Mouse (Mus musculus): Measurements from ENCODE around the gene Ncam1. TPM values are rescaled to one million over a fixed set of nuclear protein-coding genes. Genes with fewer than 3 reads are reported as not detected.
A peak's percentile ranks its signal among the peaks of the same experiment; 100 is the strongest.

Ncam1 gene
- polyA plus RNA-seq, 1 experiment: 0.50 TPM

DNA sequence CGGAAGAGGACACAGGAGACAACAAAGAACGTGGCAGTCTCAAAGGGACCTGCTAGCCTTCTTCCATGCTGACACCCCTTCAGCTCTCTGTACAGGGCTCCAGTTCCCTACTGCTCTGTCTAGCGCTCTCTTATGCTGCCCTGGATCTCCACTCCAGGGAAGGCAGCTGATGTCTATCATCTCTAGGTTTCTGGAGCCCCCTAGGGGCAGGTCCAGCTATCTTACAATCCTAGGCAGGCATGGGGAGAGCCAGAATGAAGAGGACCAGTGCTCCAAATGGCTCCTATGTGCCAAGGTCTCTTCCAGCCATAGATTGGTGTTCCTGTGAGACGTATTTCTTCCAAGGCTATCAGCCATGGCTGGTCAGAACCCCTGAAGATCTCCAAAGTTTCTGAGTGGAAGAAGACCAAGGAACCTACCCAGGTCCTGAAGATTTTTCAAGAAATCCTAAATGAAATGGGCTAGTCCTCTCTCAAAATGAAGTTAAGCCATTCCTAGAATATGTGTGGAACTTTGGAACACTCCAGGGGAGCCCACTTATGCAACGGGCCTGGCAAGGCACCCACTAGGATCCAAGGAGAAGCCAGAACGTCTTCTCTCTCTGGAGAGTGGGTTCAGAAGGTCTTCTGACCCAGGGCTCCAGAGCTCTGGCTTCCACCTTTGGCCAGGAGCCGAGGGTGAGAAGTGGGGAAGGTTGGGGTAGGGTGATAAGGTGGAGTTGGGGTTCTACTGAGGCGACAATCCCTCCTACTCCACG, 290.7 kb downstream of the Ncam1 start:
- Histone ChIP-seq H3K27ac (ENCODE audit: insufficient read depth, low read depth, low read length) (no peak overlapping the region), H3K4me3 (ENCODE audit: insufficient read depth, low read length) (no peak overlapping the region), H3K4me1 (ENCODE audit: control insufficient read depth, insufficient read depth, low read length) (no peaks in the 10 kb centered on the region)
- TF ChIP-seq CTCF (IDR thresholded peaks at IDR 0.05; ENCODE audit: low read depth, low read length): no peak
- no peak for TF ChIP-seq POLR2A (IDR thresholded peaks at IDR 0.05; ENCODE audit: borderline replicate concordance, low read depth, low read length)

DNA sequence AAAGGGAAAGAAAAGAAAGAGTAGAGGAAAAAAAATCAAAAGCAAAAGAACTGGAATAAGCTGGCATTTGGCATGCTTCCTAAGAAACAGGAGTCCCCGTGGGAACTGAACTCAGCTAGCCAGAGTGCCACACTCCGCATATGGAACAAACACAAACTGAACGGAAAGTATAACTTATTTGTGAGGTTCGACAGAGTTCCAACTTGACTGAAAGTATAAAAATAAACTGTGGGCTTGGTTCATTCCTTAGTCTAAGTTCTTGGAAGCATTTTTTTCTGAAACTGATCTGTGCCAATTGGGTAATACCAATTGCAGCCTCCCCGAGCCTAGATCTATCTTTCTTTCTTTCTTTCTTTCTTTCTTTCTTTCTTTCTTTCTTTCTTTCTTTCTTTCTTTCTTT, 294.1 kb downstream of the Ncam1 start:
- no peak overlapping the region for H3K4me3 ChIP-seq (ENCODE audit: insufficient read depth, low read length)
- no peak for TF ChIP-seq POLR2A (IDR thresholded peaks at IDR 0.05; ENCODE audit: borderline replicate concordance, low read depth, low read length)
- TF ChIP-seq CTCF (IDR thresholded peaks at IDR 0.05; ENCODE audit: low read depth, low read length): no peak
- H3K27ac ChIP-seq (ENCODE audit: insufficient read depth, low read depth, low read length): no peak overlapping the region
- no peaks in the 10 kb centered on the region for H3K4me1 ChIP-seq (ENCODE audit: control insufficient read depth, insufficient read depth, low read length)

DNA sequence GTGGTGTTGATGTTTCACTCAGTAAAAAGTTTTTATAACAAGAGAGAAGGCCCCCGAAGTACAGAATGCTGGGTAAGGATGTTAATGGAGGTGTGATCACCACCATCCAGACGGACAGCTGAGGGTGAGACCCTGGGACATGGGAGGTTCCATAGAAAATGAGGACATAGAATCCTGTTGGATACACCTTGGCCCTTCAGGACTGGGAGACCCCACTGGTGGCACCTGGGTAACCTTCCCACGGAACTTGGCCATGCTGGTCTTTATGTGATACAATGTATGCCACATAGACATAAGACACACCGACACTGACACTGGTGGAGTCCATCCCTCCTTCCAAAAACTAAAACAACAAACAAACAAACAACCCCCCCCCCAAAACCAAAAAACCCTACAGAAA, 296.5 kb downstream of the Ncam1 start:
- Histone ChIP-seq H3K4me1 (ENCODE audit: control insufficient read depth, insufficient read depth, low read length) (no peaks in the 10 kb centered on the region), H3K4me3 (ENCODE audit: insufficient read depth, low read length) (no peak overlapping the region), H3K27ac (ENCODE audit: insufficient read depth, low read depth, low read length) (no peak overlapping the region)
- TF ChIP-seq POLR2A (IDR thresholded peaks at IDR 0.05; ENCODE audit: borderline replicate concordance, low read depth, low read length) (no peak), CTCF (IDR thresholded peaks at IDR 0.05; ENCODE audit: low read depth, low read length) (no peak)

DNA sequence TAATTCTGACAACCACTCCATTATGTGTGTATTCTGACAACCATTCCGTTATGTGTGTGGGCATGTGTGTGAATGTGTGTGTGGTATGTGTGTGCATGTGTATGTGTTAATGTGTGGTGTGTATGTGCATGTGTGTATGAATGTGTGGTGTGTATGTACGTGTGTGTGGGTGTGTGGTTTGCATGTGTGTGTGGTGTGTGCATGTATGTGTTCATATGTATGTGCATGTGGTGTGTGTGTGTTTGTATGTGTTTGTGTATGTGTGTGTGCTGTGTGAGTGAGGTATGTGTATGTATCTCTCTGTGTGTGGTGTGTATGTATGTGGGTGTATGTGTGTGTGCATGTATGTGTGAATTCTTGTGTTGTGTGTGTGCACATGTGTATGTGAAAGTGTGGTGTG, 298.8 kb downstream of the Ncam1 start:
- TF ChIP-seq POLR2A (IDR thresholded peaks at IDR 0.05; ENCODE audit: borderline replicate concordance, low read depth, low read length) (no peak), CTCF (IDR thresholded peaks at IDR 0.05; ENCODE audit: low read depth, low read length) (no peak)
- H3K4me1 ChIP-seq (ENCODE audit: control insufficient read depth, insufficient read depth, low read length): no peaks in the 10 kb centered on the region
- H3K27ac ChIP-seq (ENCODE audit: insufficient read depth, low read depth, low read length): no peak overlapping the region
- H3K4me3 ChIP-seq (ENCODE audit: insufficient read depth, low read length): no peak overlapping the region

DNA sequence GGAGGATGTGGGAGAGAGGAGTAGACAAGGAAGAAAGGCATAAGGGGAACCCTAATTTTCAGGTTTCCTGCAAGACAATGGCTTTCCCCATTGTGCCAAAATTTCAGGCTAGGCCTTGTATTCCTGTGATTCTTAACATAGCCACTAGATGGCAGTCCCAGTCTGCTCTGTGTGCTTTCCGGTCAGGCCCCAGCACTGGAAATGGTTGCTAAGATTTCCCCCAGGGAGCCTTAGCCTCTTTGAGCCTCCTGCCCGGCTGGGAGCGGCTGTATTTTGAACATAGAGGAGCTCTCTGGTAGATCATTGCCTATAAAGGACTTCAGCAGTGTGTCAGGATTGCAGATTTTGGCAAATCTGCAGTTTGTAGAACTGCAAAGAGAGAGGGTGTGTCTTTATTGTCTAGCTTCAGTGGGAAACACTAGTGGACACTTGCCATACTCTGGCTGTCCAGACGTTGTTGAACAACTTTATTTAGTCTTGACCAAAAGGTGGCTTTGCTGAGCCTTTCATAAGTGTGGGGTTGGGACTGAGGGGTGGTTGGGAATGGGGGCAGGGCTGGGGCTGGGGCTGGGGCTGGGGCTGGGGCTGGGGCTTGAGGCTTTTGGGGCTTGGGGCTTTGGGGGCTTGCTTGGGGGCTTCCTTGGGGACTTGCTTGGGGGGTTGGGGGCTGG, 304.6 kb downstream of the Ncam1 start:
- Histone ChIP-seq H3K27ac (ENCODE audit: insufficient read depth, low read depth, low read length) (no peak overlapping the region), H3K4me1 (ENCODE audit: control insufficient read depth, insufficient read depth, low read length) (no peaks in the 10 kb centered on the region), H3K4me3 (ENCODE audit: insufficient read depth, low read length) (no peak overlapping the region)
- TF ChIP-seq CTCF (IDR thresholded peaks at IDR 0.05; ENCODE audit: low read depth, low read length): peak; percentile 73
- no peak for TF ChIP-seq POLR2A (IDR thresholded peaks at IDR 0.05; ENCODE audit: borderline replicate concordance, low read depth, low read length)

DNA sequence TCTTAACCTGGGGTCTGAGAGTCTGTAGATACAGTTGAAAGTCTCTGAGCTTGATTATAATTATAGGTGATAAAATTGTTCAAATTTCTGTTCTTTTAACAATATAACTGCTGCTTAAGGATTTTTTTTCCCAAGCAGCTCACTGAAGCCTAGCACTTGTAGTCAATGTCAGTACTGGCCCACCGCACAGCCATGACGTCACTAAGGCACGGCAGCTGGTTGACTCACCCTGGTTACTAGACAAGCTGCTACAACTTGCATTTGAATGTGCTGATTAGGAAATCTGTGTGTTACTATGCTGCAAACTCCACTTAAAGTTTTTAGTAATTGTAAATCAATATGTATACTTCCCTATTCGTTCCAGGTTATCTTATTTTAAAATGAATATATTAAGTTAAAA, 308.1 kb downstream of the Ncam1 start:
- Histone ChIP-seq H3K27ac (ENCODE audit: insufficient read depth, low read depth, low read length) (no peak overlapping the region), H3K4me3 (ENCODE audit: insufficient read depth, low read length) (no peak overlapping the region), H3K4me1 (ENCODE audit: control insufficient read depth, insufficient read depth, low read length) (no peaks in the 10 kb centered on the region)
- TF ChIP-seq POLR2A (IDR thresholded peaks at IDR 0.05; ENCODE audit: borderline replicate concordance, low read depth, low read length) (no peak), CTCF (IDR thresholded peaks at IDR 0.05; ENCODE audit: low read depth, low read length) (no peak)

DNA sequence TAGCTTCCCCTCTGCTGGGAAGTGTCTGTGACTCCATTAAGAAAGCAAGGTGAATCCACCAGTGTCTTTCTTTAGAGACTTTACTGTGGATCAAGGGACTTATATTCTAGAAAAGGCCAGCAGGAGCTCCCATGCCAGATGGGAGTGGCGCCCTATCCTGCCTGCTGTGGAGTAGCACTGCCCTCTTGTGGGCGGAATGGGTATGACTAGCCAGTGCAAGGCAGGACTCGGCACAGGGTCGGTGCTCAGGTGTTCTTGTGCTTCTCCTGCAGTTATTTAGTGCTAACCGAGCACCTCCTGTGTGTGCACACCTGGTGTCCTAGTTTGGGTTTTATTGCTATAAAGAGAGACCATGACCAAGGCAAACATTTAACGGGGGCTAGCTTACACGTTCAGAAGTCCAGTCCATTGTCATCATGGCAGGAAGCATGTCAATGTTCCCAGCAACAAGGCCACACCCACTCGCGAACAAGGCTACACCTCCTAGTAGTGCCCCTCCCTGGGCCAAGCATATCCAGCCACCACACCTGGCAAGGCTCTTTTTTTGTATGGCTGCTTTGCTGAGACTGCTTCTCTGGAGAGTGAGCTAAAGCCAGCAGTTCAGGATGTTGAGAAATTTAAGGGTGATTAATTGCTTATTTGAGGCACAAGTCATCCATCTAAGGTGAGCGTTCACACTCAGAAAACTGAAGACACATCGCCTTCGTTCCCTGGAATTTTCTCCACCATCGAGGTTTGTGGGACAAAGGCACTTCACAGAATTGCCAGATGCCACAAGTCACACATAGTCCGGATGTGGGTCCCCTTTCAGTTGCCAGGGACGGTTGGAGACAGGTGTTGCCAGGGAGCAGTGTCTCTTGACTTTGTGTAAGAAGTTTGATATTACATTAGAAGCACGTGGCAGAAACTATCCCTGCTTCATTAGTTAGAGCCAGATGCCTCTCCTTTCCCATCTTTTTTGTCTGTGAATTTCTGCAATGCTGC, 309.5 kb downstream of the Ncam1 start:
- no peaks in the 10 kb centered on the region for H3K4me1 ChIP-seq (ENCODE audit: control insufficient read depth, insufficient read depth, low read length)
- H3K4me3 ChIP-seq (ENCODE audit: insufficient read depth, low read length): no peak overlapping the region
- no peak for TF ChIP-seq POLR2A (IDR thresholded peaks at IDR 0.05; ENCODE audit: borderline replicate concordance, low read depth, low read length)
- TF ChIP-seq CTCF (IDR thresholded peaks at IDR 0.05; ENCODE audit: low read depth, low read length): peak; percentile 89
- no peak overlapping the region for H3K27ac ChIP-seq (ENCODE audit: insufficient read depth, low read depth, low read length)

DNA sequence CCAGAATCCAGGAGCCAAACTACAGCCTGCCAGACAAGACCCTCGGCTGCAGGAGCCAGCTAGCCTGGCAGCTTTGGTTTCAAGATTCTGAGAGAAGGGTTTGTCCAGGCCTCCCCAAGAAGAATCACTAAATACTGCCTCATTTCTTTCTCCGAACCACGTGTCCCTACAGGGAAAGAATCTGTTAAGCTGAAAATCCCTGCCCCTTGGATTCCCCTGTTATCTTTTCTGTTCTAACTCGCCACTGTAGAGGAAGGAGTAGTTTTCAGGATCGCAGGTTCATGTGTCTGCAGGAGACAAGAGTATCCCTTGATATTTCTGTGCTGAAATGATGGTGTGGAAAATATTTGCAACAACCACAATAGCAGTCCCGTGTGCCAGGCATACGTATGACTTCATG, 310.5 kb downstream of the Ncam1 start:
- Histone ChIP-seq H3K27ac (ENCODE audit: insufficient read depth, low read depth, low read length) (no peak overlapping the region), H3K4me3 (ENCODE audit: insufficient read depth, low read length) (no peak overlapping the region), H3K4me1 (ENCODE audit: control insufficient read depth, insufficient read depth, low read length) (peaks cover 3% of the 10 kb centered on the region; the same call in 1 of the 2 replicates)
- TF ChIP-seq POLR2A (IDR thresholded peaks at IDR 0.05; ENCODE audit: borderline replicate concordance, low read depth, low read length) (no peak), CTCF (IDR thresholded peaks at IDR 0.05; ENCODE audit: low read depth, low read length) (no peak)

DNA sequence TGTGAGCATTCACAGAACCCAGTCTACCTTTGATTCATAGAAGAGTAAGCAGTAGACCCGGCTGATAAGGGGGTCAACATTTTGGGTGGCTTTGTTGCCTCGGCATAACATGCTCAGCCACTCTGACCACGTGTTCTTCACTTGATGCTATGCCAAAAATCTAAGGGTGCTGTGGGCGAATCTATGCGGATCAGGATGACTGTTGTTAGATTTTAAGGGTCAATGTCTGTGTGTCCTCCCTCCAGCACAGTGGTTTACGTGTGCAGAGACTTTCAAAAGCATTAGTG, 311.1 kb downstream of the Ncam1 start:
- Histone ChIP-seq H3K27ac (ENCODE audit: insufficient read depth, low read depth, low read length) (no peak overlapping the region), H3K4me3 (ENCODE audit: insufficient read depth, low read length) (no peak overlapping the region), H3K4me1 (ENCODE audit: control insufficient read depth, insufficient read depth, low read length) (peaks cover 3% of the 10 kb centered on the region; the same call in 1 of the 2 replicates)
- TF ChIP-seq CTCF (IDR thresholded peaks at IDR 0.05; ENCODE audit: low read depth, low read length) (no peak), POLR2A (IDR thresholded peaks at IDR 0.05; ENCODE audit: borderline replicate concordance, low read depth, low read length) (no peak)

Measured in bone marrow macrophage, adult 2 months (primary cell).